Mouse (Mus musculus): ENCODE measurements around the gene Atg10.

Atg10 gene

GRCm38 (mm10) chr13:90995034-90995629, 228.6 kb downstream of the Atg10 start:
- no peak for DNase-seq

GRCm38 (mm10) chr13:90993602-90994001, 230.2 kb downstream of the Atg10 start:
- peak in 1 of 2 experiments; percentile 10 for DNase-seq

GRCm38 (mm10) chr13:90992948-90993347, 230.8 kb downstream of the Atg10 start:
- DNase-seq = no peak

- DNase-seq = no peak
Observed at GRCm38 (mm10) chr13:90988226-90988625, 235.5 kb downstream of the Atg10 start.

GRCm38 (mm10) chr13:90985417-90985816, 238.4 kb downstream of the Atg10 start:
- no peak for DNase-seq

GRCm38 (mm10) chr13:90984073-90984472, 239.7 kb downstream of the Atg10 start:
- DNase-seq = no peak

- DNase-seq = no peak
Observed at GRCm38 (mm10) chr13:90981798-90982197, 242.0 kb downstream of the Atg10 start.

- DNase-seq = no peak
Observed at GRCm38 (mm10) chr13:90980878-90981674, 242.7 kb downstream of the Atg10 start.

GRCm38 (mm10) chr13:90977057-90977456, 246.7 kb downstream of the Atg10 start:
- DNase-seq = no peak

GRCm38 (mm10) chr13:90973409-90973808, 250.4 kb downstream of the Atg10 start:
- no peak for DNase-seq

- no peak for DNase-seq
Observed at GRCm38 (mm10) chr13:90970259-90971017, 253.3 kb downstream of the Atg10 start.

GRCm38 (mm10) chr13:90968940-90969339, 254.8 kb downstream of the Atg10 start:
- DNase-seq = no peak

GRCm38 (mm10) chr13:90967422-90967821, 256.3 kb downstream of the Atg10 start:
- peak; percentile 81 to 83 for DNase-seq

- no peak for DNase-seq
Observed at GRCm38 (mm10) chr13:90965996-90966395, 257.8 kb downstream of the Atg10 start.

GRCm38 (mm10) chr13:90964511-90964910, 259.3 kb downstream of the Atg10 start:
- DNase-seq = no peak

- DNase-seq = no peak
Observed at GRCm38 (mm10) chr13:90962836-90963760, 260.7 kb downstream of the Atg10 start.

GRCm38 (mm10) chr13:90960591-90960990, 263.2 kb downstream of the Atg10 start:
- no peak for DNase-seq

- DNase-seq = no peak
Observed at GRCm38 (mm10) chr13:90958894-90959293, 264.9 kb downstream of the Atg10 start.

- no peak for DNase-seq
Observed at GRCm38 (mm10) chr13:90939600-90939999, 284.2 kb downstream of the Atg10 start.

GRCm38 (mm10) chr13:90939192-90939591, 284.6 kb downstream of the Atg10 start:
- DNase-seq = no peak

- DNase-seq = no peak
Observed at GRCm38 (mm10) chr13:90935852-90936251, 287.9 kb downstream of the Atg10 start.

GRCm38 (mm10) chr13:90933256-90933655, 290.5 kb downstream of the Atg10 start:
- DNase-seq = no peak
